Mouse (Mus musculus) Muller cell, postnatal 12 days (primary cell): ENCODE data around the gene Nucks1.

Experiments used
- DNase-seq: peaks from one replicate; pipeline ENCODE4 v3.0.0-alpha.2; 2015; ENCODE audit errors: inconsistent ontology term

The Nucks1 gene

DNA sequence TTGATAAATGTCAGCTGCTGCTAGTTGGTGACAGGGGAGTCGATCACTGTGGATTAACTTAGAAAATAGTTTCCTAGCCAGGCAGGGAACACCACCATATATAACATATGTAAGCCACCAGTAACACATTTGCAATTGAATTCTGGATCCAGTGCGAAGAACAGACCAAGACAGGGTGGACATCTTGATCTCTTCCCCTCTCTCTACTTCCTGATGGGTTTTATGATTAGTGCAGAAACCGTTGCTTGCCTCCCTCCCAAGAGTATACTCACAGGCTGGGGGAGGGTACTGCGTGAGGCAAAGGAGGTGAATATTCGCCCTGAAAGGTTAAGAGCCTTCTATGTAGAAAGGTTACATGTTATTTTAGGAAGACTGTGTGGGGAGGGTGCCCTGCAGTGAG is 55.5 kb downstream of the Nucks1 start:
- DNase-seq: no peak

DNA sequence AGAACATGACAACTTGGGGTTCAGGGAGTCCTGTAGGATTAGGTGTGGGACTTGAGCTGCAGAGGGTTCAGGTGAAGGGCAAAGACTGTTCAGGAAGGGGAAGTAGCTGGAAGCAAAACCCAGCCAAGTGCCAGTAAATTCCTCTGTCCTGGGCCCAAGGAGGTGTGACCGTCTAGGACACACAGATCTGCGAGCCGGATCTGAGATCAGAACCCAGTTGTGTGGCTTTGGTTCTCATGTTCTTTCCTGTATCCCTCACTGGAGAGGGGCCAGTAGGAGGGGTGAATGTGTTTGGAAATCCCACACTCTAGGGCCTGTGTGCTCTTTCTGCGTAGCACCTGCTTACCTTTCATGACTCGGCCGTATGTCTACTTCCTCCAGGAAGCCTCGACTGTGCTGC is 57.0 kb downstream of the Nucks1 start:
- no peak for DNase-seq

DNA sequence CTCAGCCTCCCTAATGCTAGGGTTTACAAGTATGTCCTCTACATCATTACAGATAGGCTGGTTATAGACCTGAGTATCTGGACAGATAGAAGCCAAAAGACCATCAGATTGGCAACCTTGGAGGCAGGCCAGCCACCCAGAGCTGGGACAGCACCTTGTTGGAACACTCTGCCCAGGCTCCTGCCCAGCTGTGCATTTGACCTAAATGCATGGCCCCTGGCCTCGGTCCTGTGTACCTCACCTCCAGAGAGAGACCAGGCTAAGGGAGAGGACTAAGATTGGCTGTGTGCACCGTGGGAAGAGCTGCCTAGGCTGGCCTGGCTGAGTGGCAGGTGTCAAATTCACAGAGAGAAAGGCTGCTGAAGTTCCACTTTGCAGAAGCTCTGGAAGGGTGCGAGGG is 58.2 kb downstream of the Nucks1 start:
- DNase-seq: no peak

DNA sequence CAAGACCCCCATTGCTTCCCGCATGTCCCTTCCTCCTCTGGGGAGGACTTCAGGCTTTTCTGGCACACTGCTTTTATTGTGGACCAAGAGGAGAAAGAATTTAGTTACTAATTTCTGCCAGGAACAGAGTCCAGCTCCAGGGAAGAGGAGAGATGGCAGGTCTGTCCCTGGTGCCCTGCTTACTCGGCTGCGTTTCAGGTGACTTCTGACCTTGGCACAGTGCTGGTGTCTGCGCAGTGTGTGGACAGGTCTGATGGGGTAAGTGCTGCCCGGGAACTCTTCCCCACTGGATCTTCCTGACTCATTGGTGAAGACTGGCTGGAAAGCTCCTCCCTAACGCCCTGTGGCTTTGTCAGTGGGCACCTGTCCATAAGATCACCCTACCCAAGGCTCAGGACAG is 58.6 kb downstream of the Nucks1 start:
- no peak for DNase-seq

DNA sequence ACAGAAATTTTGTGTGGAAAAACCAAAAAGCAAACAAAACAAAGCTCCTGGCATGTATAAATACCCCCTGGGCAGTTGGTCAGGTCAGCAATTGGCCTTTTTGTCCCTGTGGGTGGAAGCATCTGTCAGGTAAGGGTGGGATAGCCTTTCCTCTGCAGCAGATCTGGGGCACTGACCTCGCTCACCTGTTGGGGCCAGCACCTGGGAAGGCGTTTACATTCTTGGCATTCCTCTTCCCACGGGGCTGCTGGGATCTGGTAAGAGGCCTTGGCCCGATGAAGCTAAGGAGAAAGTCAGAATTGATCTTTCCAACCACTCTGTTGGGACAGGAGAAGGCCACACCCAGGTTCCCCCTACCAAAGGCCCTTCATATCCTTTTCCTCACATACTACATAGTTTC is 59.5 kb downstream of the Nucks1 start:
- no peak for DNase-seq

DNA sequence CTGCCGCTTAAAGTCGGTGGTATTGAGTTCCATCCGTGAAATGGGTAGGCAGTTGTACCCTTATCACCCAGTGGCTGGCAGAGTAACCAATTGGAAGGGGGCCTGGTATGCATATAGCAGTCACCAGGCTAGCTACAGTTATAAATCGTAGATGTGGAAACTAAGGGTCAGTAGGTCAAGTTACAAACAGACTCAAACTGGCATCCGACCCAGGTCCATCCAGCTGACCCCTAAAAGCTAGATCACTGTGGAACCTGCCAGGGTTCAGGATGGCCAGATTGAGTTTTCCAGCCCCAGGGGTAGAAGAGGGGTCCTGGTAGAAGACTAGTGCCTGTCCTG is 60.0 kb downstream of the Nucks1 start:
- no peak for DNase-seq

DNA sequence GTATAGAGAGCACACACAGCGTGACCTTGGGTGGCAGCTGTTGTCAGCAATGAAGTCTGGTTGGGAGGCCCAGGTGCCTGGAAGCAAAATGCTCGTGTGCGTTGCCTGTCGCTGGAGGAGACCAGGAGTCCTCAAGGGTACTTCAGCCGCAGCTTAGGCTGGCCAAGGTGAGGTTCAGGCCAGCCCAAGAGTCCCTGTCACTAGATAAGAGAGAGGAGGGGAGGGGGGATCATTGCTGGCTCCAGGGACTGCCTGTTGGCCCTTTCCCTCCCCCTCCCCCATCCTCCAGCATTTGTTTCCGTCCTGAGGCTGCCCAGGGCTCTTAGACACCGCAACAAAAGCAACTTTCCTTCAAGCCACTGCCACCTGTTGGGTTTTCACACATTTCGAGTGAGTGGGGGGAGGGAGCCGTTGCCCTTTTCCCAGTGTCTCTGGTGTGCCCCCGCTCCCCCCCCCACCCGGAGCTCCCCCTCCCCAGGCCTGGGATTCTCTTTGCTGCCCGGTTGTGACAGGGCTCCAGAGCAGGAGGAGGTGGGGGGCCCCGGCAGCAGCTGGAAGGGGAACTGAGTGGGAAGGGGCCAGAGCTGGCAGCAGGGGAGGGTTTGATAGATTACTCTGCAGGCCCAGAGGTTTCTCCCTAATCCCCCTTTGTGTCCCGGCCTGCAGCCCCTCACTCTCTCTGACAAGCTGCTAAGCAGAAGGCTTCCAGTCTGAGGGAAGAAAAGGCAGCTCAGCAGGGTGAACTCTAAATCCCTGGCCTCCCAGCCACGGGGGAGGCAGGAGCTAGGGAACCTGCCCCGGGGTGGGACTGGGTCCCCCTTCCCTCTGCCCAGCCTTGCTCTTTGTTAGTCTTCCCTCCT is 60.6 kb downstream of the Nucks1 start:
- no peak for DNase-seq

DNA sequence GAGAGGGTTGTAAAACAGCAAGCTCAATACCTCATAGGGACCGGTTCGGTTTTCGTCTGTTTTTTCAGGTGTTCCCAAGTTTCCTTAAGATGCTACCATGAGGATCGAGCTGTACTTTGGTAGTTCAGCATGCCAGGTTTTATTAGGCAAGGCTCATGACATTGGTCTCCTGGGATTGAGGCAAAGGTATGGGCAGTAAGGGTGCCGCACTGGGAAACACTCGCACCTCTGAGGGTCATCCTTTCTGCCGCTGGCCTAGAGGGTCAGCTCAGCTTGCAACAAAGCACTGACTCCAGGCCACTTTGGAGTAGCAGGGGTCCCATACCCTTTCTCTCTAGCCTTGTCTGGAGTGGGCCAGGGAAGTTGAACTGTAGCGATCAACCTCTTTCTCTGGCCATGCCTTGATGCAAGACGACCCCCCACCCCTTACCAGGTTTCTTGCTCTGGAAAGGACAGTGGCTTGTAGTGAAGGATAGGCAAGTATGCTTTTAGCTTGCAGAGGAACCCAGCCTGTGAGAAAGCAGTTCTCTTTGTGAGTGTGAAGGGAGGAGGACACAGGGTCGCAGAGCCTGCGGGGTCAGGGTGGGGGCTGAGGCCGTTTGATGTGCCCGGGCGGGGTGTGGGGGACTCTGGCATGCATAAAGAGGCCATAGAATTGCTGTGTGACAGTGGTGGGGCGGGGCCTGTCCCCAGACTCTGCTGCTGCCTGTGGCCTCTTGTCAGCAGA is 61.6 kb downstream of the Nucks1 start:
- DNase-seq: no peak

DNA sequence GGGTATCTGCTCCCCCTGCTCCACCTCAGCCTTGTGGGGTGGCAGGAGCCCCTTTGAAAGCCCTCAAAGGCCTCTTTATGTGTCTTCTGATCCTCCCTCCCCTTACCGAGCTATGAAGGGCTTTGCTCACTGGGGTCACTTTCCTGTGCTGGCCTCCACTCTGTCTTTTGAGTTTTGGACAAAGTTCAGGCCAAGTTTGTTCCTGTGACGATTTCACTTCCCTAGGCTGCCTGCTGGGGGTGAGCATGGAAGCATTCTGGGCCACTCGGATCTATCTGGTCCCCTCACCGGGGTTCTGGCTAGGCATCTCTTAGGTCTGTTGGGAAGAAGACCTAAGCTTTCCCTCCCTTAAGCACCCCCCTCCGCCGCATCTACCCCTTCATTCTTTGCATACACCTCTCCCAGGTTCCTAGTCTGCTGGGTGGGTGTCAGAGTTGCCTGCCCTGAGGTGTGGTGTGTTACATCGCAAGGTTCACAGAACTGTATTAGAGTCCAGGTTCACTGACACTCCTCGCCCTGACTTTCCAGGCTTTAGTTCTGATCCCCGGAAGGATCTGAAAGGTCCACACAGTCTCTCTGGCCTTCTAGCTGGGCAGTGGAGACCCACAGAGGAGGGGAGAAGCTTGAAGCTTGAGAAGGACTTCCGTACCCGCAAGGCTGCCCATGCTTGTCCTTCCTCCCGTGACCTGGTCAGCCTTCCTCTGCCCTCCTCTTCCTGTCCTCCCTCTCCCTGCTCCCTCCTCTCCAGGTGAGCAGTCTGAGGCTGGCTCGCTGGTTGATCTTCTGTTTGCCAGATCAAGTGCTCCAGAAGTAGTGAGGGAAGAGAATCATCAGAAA is 62.4 kb downstream of the Nucks1 start:
- no peak for DNase-seq

DNA sequence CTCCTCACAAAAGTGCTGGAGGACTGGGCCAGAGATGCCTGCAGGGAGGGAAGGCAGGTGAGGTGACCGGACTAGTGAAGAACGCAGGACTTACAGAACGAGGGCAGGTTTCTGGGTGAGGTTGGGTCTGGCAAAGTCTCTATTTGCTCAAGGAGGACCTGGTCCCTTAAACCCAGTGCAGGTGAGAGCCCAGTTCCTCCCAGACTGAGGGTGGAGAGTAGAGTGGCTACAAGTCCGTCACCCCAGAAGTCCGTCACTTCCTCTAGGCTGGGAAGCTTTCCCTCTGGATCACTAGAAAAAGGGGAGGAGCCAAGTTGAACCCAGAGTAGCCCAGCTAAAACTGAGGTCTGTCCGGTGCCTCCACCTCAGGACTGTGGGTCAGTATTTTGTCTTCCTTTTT is 63.7 kb downstream of the Nucks1 start:
- no peak for DNase-seq

DNA sequence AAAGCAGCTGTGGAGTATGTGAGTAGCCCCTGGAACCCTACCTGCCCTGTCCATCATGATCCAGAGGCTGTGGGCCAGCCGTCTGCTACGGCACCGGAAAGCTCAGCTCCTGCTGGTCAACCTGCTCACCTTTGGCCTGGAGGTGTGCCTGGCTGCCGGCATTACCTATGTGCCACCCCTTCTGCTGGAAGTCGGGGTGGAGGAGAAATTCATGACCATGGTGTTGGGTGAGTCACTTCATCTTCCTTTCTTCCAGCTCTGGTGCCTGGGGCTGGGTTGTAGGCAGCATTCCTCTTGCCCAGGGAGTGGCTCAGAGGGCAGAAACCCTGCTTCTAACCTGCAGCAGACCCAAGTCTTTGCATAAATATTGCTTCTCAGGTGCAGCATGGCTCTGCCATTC is 66.6 kb downstream of the Nucks1 start:
- DNase-seq: no peak

DNA sequence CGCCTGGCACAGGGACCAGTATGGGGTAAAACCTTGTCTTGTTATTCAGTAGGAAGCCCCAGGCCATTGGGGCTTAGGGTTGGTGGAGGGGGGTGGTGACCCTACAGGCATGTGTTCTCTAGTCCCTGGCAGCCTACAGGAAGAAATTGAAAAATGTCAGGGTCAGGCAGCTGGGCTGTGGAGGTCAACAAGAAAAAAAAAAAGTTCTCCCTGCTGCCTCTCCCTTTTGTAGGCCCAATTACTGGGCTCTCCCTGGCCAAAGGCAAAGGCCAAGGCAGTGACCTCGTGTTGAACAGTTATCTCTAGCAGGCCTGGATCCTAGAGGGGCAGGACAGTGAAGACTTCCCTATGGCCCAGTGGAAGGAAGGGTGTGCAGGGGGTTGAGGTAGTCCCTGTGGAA is 70.1 kb downstream of the Nucks1 start:
- DNase-seq: no peak

DNA sequence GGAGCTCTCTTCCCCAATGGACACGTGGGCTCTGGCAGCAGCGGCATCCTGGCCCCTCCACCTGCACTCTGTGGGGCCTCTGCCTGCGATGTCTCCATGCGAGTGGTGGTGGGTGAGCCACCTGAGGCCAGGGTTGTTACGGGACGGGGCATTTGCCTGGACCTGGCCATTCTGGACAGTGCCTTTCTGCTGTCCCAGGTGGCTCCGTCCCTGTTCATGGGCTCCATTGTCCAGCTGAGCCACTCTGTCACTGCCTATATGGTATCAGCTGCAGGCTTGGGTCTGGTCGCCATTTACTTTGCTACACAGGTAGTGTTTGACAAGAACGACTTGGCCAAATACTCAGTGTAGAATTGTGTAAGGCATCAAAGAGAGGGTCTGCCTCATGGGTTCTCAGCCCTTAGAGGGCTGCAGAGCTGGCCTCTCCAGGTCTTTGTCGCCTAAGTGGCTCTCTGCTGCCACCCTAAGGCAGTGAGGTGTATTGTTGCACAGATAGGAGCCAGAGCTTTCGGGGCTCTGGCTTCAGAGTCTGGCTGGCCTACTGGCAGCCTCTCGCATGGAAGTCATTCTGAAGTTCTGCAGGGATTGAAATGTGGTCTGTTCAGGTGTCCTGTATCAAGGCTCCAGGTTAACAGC is 71.2 kb downstream of the Nucks1 start:
- DNase-seq: peak; percentile 42

DNA sequence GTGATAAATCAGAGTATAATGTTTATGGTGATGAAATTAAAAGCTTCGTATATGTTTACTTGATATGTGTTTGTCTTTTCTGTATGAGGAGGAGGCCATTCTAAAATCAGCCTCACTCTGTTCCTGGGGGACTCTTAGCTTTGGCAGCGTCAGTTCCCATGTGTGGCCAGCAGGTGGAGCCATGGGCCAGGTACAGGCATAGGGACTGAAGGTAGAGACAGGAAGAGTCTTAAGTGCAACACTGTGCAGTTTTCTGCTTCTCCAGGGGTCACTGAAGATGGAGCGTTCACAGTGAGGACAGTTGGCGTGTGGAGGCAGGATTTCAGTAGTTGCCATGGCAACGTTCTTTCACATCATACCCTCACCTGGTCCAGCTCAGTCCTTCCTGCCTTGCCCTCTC is 72.6 kb downstream of the Nucks1 start:
- peak; percentile 74 for DNase-seq

DNA sequence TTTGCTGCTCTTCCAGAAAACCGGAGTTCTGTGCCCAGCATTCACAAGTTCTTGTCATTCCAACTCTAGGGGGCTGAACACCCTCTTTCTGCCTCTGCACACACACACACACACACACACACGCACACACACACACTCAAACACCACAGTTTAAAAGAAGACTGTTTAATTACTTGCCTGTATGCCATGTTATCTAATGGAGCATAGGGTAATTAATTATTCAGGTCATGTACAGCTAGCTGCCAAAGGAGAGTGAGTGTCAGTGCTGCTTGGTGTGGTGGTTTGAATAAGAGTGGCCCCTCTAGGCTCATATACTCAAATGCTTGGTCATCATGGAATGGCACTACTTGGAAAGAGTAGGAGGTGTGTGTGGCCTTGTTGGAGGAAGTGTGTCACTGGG is 73.5 kb downstream of the Nucks1 start:
- DNase-seq: peak; percentile 81
